Mouse (Mus musculus) megakaryocyte-erythroid progenitor cell, adult 5-6 weeks (primary cell): Measurements from ENCODE around the gene Tmem80. TPM values are rescaled to one million over a fixed set of nuclear protein-coding genes. Genes with fewer than 3 reads are reported as not detected.

Experiments
- ATAC-seq: replicated peaks from 2 replicates; pipeline ENCODE4 v1.8.0; 2016; ENCODE audit warnings: mild to moderate bottlenecking, inconsistent platforms; ENCODE audit not compliant: severe bottlenecking, poor library complexity, low FRiP score, low TSS enrichment
- total RNA-seq, 2 experiments: library from RNA; stranded (forward) in 1 of 2; stranded (reverse) in 1 of 2; fragments of 200-1000, 215-1000 nt in 1 of 2; fragments of >200 nt in 1 of 2; fragmentation: Nextera tagmentation in 1 of 2; gene quantifications; 2 replicates each; pipeline ENCODE4 v1.2.3; 2014 to 2017

Tmem80 gene
- total RNA-seq, 2 experiments from 2014 or later, result 17.4 to 39.1 TPM

DNA sequence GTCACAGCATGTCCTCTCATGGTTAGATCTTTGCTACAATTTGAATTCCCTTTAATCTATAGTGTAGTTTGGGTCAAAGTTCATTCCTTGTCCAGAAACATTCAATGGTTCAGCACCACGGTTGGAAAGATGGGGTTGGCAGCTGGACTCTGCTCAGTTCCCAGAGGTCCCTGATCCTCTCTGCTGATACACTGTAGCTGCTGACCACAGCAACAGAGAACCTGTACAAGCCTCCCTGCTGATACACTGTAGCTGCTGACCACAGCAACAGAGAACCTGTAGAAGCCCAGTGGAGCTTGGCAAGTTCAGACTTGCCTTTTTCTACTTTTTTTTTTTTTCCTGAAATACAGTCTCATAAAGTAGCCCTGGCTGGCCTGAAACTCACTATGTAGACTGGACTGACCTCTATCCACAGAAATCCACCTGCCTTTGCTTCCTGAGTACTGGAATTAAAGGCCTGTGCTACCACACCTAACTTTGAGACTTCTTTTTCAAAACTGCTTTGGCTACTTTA lies 9.9 kb upstream of the Tmem80 start:
- ATAC-seq, result no peak

DNA sequence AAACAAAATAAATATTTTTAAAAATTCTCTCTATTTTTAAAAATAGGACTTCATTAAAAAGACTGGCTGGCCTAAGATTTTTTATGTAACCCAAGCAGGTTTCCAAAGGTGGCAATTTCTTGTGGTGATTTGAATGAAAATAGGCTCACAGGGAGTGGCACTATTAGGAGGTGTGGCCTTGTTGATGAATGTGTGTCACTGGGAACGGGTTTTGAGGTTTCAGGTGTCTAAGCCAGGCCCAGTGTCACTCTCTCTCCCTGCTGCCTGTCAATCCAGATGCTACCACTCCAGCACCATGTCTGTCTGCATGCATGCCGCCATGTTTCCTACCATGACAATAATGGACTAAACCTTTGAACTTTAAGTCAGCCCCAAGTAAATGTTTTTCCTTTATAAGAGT lies 8.1 kb upstream of the Tmem80 start:
- ATAC-seq, result no peak

DNA sequence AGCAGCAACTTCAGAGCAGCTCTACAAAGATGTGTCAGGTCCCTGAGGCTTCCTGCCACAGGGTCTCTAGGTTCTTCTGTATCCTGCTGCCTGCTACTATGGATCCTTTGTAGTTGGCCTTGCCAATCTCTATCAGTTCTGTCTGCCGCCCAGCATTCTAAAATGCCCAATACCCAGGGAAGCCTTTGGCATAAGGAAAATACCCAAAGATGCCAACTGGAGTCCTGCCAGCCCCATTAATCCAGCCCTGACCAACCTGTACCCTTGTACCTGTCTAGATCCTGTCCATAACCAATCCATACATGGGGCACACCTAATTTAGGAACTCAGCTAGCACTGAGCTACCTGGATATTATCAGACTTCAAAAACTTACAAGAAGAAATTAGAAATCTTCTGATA lies 2.9 kb upstream of the Tmem80 start:
- no peak for ATAC-seq

DNA sequence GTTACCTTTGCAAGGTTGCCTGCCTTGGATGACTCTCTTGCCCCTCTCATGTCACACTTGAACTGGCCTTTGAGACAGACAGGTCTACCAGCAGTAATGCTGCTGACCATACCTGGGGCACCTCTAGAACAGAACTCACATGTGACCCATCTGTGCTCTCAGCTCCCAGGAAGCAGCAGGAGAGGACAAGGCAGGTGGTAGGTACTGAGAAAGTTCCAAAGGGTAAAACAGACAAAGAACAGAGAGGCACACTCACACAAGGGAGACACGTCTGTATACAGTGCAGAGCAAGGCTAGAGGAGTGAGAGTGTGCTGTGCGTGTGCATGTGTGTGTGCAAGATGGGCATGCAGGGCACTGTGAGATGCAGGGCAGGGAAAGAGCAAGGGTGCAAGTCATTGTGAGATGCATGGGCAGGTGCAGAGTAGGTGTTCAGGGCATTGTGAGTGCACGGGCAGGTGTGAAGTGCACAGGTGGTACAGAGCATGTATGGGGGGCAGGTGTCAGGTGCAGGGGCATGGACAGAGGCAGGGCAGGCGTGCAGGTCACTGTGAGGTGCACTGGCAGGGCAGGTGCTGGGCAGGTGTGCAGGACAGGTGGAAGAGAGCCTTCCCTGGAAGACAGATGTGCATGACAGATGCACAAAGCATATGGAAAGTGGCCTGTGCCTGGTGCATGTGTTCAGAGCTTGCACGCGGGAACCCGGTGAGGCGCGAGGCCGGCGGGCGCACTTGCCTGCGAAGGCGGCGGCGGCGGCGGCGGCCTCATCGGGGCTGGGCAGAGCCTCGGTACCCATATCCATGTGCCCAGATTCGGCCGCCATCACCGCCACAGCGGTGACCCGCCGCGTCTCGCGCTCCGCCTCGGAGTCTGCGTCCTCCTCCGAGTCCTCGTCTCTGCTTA lies 743 bp upstream of the Tmem80 start:
- no peak for ATAC-seq

DNA sequence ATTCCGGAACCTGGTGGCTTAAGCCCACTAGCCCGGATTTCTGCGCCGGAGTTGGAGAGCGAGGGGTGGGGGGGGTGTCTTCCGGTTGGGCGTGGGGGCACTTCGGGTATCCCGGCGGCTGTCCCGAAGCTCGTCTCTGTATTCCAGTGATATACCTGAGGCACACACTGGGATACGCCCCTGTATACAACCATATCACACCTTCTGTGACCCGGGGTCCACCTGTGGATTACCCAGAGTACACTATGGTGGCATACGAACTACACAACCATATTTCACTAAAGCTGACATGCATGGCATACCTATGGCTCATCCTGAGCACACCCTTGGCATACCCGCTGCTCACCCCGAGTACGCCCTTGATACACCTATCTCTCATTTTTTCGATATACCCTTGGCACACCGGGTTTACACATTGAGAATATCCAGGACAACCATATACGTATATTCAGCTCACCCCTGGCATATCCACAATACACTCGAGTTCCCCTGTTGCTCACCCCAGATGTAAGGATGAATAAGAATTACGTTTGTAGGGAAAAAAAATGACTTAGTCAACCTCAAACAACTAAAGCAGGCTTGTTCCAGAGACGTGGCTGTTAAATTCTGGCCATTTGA lies 943 bp downstream of the Tmem80 start:
- no peak for ATAC-seq

DNA sequence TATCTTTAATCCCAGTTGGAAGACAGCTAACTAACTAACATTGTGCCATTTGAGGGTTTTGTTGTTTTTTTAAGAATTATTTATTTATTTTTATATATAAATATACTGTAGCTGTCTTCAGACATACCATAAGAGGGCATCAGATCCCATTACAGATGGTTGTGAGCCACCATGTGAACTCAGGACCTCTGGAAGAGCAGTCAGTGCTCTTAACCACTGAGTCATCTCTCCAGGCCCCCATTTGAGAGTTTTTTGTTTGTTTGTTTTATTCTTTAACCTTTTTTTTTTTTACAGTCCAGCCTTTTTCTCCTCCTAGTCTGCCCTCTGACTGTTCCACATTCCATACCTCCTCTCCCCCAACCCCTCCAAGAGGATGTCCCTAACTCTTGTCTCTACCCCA lies 3.2 kb downstream of the Tmem80 start:
- ATAC-seq, result no peak

DNA sequence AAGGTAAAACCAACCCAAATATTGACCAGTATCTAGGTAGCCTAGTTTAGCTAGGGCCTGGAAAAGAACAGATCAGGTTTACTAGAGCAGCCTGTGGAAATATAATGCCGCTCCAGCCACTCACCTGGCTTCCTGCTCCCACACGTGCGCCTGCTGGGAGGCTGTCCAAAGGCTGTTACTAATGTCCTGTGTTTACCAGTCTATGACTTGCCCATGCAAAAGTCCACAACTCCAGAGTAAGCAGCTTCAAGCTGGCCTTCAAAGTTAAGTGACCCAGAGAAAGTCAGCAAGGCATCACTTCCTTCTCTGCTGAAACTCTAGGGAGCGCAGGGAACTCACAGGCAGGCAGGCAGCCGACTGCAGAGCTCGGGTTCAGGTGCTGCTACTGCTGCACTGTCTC lies 4.5 kb downstream of the Tmem80 start:
- ATAC-seq, result no peak

DNA sequence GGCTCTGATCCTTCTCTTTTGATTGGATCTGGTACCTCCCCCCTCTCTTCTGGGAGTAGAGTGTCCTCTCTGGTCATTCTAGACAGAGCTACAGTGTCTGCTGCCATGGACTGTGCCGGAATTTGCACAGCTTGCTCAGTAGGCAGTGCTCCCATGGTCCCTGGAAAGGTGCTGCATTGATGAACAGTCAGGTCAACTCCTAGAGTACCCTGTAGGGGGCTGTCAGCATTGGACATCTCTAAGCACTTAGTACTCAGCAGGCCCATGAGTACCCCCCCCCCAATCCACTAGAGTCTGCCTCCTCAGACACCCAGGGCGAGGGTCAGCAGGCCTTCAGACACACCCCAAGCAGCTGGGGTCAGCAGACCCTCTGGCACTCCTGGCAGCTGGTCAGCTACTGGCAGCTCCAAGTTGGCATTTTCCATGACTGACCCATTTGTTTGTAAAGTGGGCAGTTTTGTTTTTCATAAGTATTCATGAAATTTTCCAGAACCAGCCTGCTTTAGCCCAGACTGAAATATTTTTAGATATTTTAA lies 7.6 kb downstream of the Tmem80 start:
- no peak for ATAC-seq

DNA sequence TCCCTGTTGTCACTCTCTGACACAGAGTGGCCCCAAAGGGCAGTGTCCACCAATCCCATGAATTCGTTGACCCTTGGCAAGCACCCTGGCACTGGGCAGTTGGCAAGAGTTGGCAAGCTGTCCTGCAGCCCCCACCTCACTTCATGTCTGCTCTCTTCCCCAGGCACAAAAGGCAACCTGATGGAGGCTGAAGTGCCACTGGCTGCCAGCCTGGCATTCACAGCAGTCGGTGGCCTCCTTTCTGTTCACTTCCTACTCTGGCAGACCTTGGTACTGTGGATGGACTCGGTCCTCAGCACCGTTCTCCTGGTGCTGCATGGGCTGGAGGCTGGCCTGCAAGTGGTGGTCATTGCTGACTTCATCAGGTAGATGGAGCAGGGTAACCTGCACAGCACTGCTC lies 8.1 kb downstream of the Tmem80 start:
- no peak for ATAC-seq

DNA sequence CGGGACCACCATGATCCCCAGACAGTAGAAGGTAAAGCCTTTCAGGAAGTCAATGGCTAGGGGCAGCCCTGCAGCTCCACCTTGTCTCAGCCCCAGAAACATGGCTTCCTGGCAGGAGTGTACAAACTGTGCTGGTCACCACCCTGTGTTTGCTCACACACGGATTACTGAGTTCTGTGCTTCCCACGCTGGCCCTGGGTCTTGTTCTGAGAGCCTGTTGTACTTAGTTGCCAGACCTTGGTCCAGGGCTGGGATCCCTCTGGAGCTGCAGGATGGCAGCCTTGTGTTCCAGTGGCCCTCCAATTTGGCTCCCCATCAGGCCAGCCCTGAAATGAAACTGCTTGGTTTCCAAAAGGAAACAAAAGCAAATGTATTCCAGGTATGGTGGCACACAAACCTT lies 8.8 kb downstream of the Tmem80 start:
- no peak for ATAC-seq

DNA sequence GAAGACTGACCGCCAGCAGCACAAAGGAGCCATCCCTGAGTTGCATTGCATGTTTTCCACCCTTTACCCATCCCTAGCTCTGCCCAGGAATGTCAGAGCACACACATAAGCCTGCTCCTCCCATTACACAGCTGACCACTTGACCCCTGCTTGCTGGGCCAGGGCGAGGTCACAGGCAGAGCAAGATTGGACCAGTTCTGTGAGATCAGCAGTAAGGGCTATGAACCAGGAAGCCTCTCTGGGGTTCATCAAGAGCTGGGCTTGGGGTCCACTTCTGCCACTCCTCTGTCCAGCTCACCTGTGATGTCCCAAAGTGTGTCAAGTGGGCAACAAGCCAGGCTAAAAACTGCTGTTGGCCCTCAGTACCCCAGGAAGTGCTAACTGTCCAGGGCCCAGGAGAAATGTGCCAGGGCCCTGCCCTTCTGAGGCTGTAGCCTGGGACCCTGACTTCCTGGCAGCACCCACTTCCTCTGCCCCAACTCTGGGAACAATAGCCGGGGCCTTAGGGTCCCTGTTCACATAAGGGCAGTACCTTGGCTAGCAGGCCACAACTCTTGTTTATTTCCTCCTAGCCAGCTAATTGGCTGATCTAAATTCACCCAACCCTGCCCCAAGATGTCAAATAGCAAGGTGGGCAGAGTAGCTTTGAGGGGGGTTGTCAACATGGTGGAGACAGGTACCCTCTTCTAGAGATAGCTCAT lies 10.3 kb downstream of the Tmem80 start:
- no peak for ATAC-seq

DNA sequence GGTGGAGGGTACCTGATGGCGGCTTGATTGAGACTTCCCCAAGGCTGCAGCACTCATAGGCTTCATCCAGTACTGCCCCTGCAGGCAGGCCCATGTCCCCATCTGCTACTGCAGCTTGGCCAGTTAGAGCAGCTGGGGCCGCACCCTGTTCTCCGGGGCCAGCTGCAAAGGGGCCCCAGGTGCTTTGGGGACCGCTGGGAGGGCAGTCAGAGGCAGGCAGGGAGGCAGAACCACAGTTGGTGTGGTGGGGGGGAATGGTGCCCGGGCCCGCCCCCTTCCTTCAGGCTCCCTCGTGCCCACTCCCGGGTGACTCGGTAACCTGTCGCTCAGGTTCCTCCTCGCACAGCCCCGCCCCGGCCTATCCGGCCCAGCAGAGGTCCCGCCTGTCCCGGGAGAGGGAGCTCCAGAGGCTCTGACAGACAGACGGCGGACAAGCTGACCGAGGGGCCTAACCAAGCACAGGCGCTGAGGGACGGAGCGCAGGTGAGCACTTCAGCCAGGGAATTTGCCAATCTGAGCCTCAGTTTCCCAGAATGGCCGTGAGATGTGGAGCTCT lies 11.1 kb downstream of the Tmem80 start, which contains the start of gene Eps8l2:
Gene Eps8l2, plus strand, starts transcription at position 305 of the 556 bp plus-strand sequence.
- ATAC-seq, result peak; percentile 78

DNA sequence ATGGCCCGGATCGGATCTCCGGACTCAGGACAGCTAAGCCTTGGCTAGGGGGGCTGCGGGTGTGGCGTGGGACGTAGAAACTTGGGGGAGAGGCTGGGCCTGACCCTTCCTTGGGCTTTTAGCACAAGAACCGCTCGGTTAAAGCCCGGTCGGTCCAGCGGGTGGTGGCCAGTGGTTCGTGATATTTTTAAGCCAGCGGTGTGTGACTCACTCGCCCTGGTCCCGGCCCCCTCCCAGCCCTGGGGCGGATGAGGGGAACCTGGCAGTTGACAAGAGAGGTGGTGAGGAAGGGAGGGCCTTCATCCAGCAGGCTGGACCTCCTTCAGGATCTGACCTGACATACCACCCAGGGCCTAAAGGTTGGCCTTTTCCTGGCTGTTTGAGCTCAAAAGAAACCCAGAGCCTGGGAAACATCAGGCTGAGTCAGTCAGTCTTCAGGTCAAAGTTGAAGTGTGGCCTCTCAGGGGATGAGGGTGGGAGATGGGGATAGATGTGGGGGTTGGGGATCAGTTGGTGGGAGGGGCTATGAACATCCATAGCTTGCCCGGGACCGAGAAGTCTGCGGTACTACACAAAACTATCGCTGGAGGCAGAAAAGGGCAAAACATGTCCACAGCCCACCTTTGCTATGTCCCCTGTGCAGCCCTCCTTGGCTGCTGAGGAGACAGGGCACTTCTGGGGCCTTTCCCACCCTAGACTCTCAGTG lies 11.8 kb downstream of the Tmem80 start:
- no peak for ATAC-seq

DNA sequence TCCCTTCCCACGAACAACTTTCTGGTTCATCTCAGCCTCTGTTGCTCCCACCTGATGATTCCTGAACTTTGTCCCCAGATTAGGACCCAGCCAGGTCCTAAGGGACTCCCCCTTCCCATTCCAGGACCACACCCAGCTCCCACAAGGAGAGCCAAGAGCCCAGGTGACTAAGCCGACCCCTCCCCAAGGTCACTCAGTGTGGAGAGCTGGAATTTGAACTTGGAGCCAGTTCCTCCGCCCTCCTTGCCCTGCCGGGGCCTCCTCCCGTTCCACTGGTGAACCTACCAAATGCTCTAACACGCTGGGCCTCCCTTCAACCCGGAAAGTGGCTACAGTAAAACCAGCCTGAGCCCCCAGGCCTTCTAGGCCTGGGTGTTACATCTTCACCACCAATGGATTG lies 12.5 kb downstream of the Tmem80 start:
- no peak for ATAC-seq

DNA sequence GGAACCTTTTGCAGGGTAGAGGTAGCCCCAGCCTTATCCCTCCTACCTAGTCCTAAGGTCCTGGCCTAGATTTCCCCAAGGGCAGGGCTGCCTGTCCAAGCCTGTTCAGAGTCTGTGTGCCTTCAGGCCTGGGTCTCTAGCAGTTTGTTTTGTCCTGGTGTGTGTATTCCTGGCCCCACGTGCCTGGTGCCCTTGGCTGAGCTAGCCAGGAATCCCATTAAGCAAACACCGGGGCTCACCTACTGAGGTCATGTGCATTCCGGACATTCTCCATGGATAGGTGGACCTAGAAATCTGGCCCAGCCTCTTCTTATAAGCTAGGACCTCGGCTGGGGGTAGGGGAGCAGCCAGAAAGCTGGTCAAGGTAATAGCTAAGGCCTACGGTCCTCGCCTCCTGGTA lies 12.9 kb downstream of the Tmem80 start:
- no peak for ATAC-seq

DNA sequence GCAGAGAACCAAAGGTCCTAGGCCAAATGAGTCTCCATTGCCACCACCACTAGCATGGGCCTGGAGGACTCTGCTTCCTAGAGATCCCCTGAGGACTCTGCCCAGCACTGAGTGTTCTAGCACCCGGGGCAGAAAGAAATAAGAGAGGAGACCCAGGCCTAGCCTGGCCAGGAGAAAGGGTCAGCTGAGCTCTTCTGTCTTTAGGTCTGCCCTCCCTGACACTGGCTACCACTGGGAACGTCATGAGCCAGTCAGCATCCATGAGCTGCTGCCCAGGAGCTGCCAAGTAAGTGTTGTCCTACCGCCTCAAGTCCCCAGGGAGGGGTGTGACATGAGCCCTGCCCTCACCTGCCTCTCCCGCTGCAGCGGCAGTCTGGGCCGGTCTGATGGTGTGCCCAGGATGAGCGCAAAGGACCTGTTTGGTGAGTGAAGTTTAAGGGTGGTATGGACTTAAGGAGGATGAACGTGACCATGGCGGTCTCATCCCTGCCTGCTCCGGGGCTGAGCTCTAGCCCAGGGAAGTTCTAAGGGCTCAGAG lies 14.2 kb downstream of the Tmem80 start:
- no peak for ATAC-seq

DNA sequence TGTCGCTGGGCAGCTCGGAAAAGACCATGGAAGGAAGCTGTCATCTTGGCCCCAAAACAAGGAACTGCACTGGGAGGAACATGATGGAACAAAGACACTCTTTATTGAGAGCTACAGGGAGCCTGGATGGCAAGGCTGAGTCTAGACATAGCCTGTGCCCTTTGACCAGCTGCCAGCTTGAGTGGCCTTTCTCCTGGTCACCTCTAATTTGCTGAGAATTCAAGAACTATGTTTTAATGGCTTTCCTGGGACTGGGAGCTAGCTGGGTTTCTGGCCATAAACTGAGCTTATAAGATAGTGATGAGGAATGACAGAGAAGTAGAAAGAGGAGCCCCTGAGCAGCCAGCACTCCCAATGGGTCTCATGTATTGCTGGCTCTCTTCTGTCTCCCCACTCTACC lies 15.7 kb downstream of the Tmem80 start:
- ATAC-seq, result no peak

DNA sequence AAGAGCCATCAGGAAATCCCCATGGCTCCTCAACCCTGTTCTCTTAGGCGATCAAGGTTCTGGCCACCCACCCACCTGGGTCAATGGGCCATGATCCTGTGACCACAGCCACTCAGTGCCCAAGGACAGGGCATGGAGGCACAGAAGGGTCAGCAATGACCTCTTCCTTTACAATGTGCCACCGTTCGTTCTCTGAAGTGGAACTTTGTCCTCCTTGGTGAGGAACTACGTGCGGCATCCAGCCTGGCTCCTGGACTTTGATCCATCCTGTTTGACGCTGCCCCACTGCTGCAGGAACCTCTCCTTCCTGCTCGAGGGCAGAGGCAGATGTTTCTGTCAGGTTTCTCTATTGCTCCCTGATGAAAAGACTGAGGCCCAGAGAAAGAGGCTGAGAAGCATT lies 16.2 kb downstream of the Tmem80 start:
- ATAC-seq, result no peak

DNA sequence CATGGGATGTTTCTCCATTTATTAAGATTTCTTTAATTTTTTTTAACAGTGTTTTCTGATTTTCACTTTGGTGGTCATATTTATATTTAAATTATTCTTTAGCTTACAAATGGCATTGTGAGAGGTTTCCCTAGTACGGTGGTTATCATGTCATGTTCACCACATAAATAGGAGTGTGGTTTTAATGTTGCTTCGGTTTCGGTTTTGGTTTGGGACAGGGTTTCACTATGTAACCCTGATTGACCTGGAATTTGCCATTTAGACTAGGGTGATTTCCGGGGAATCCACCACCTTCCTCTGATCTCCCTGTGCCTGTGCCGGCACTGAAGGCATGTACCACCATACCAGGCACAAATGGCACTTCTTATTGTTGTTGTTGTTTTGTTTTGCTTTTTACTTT lies 17.2 kb downstream of the Tmem80 start:
- no peak for ATAC-seq
